Mouse (Mus musculus): ENCODE measurements at regions not wholly inside any gene's neighbourhood (a gene's known extent, or its start where the extent isn't known, plus 50 kb on each side); places are given as distances from the start of the nearest gene placed in this dataset.

DNA sequence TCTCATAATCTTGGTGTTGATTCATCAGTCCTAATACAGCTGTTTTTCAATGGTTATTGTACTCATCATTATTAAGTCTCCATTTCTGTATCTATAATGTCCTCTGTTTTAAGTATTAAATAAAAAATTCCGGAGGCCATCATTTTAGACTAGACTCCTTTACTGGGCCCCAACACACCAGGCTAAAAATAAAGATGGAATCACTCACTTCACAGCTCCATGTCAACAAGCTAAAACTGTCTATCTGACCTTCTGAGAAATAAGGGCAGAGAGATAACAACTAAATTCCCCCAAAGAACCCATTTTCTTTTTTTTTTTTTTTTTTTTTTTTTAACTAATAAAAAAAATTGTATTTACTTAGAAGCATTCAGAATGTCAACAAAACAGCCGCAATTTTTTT, 70.5 kb upstream of the Arhgap11a start:
- TF ChIP-seq POLR2A (IDR thresholded peaks at IDR 0.05; ENCODE audit: control insufficient read depth, extremely low read depth, insufficient read depth, low read length, poor library complexity) (no peak), CTCF (IDR thresholded peaks at IDR 0.05; ENCODE audit: borderline replicate concordance, control insufficient read depth, extremely low read depth, insufficient read depth, low read length, poor library complexity) (no peak)

Data from thymus, adult 2 months (tissue).